Mouse (Mus musculus): ENCODE results near the gene Unc45b. TPM values are rescaled to one million over a fixed set of nuclear protein-coding genes. Genes with fewer than 3 reads are reported as not detected.

Gene Unc45b
- 0.05 TPM for polyA plus RNA-seq (2017; shearing (Covaris generic))

GRCm38 (mm10) chr11:82910250-82910649, at the start of gene Unc45b:
Unc45b (plus strand) TSS chr11:82910550.

GRCm38 (mm10) chr11:82871031-82871446, 39.3 kb upstream of the Unc45b start, which contains the start of gene Rffl:
Rffl (minus strand) TSS chr11:82871210.

GRCm38 (mm10) chr11:82890342-82890762, 20.0 kb upstream of the Unc45b start, which contains the start of gene Rad51d:
Rad51d (minus strand) TSS chr11:82890614.

GRCm38 (mm10) chr11:82891936-82892335, 18.4 kb upstream of the Unc45b start, which contains the start of gene Fndc8:
Fndc8 (plus strand) TSS chr11:82892124.

GRCm38 (mm10) chr11:82907651-82908607, 2.4 kb upstream of the Unc45b start, which contains the start of gene Nle1:
Nle1 (minus strand) TSS chr11:82908411.

GRCm38 (mm10) chr11:82950736-82951481, 40.6 kb downstream of the Unc45b start, which contains the start of gene Slfn5:
Slfn5 (plus strand) TSS chr11:82951349.

GRCm38 (mm10) chr11:82991469-82992166, 81.3 kb downstream of the Unc45b start, which contains the start of gene Slfn9:
Slfn9 (minus strand) TSS chr11:82991830.

Other genes with a start within 250 kb of the Unc45b start
- gene Cct6b, start 146.2 kb upstream of the Unc45b start, polyA plus RNA-seq (2017; shearing (Covaris generic)), result 0.19 TPM
- gene Zfp830, start 146.2 kb upstream of the Unc45b start, polyA plus RNA-seq (2017; shearing (Covaris generic)), result 33.1 TPM
- 32.3 TPM for gene Lig3, start 129.4 kb upstream of the Unc45b start, polyA plus RNA-seq (2017; shearing (Covaris generic))
- gene Rffl, start 39.3 kb upstream of the Unc45b start, polyA plus RNA-seq (2017; shearing (Covaris generic)), result 20.4 TPM
- 30.1 TPM for gene Rad51d, start 19.9 kb upstream of the Unc45b start, polyA plus RNA-seq (2017; shearing (Covaris generic))
- not detected for gene Fndc8, start 18.4 kb upstream of the Unc45b start, polyA plus RNA-seq (2017; shearing (Covaris generic))
- gene Nle1, start 2.1 kb upstream of the Unc45b start, polyA plus RNA-seq (2017; shearing (Covaris generic)), result 44.1 TPM
- gene Slfn5, start 40.8 kb downstream of the Unc45b start, polyA plus RNA-seq (2017; shearing (Covaris generic)), result 46.8 TPM
- 14.0 TPM for gene Slfn9, start 81.3 kb downstream of the Unc45b start, polyA plus RNA-seq (2017; shearing (Covaris generic))
- 112 TPM for gene Slfn8, start 110.3 kb downstream of the Unc45b start, polyA plus RNA-seq (2017; shearing (Covaris generic))
- 631 TPM for gene Slfn2, start 154.6 kb downstream of the Unc45b start, polyA plus RNA-seq (2017; shearing (Covaris generic))
- gene Slfn1, start 206.3 kb downstream of the Unc45b start, polyA plus RNA-seq (2017; shearing (Covaris generic)), result 258 TPM

All from CD4-positive, CD25-positive, alpha-beta regulatory T cell (primary cell).